ENCODE assay signal across 7 mouse cellular contexts in the genomic region with DNA sequence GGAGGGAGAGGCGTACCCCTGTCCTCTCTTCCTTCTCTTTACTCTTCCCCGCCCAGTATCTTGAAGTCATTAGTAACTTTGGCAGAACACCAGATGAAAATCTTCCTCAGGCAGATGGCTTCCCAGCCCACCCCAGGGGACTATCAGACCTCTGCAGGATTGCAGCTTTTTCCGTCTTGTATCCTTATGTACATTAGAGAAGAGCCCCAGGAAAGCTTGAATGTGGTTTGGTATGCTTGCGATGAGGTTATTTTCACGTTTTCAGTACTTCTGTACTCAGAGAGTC. TPM values are rescaled to one million over a fixed set of nuclear protein-coding genes. Genes with fewer than 3 reads are reported as not detected.
DNase-seq lines count a peak whose midpoint lies in the region; ATAC-seq and TF ChIP-seq lines count a peak whose summit lies in the region.

No protein-coding gene starts in this region.

- H3K79me2 ChIP-seq in CH12.LX (replicated peaks; ENCODE audit: control insufficient read depth, extremely low read depth, insufficient read depth, poor library complexity, severe bottlenecking), result peaks cover 55% of the 10 kb centered on the region

- DNase-seq in 3T3-L1 (ENCODE audit: low read depth, low spot score) (peak; percentile 71), CH12.LX (ENCODE audit: extremely low read depth) (no peak)
- DNase-seq in embryo, embryonic 11 days, result peak; percentile 41

- peak overlapping the region; percentile 73 to 92 (median 82) for H3K4me3 ChIP-seq in CH12.LX (replicated peaks in 1 of 3; ENCODE audit: low read depth in 2 of 3, low read length in 2 of 3, poor library complexity in 1 of 3)
- peak overlapping the region; percentile 86 to 91 for H3K4me3 ChIP-seq in heart, embryonic 14.5 days (ENCODE audit: control insufficient read depth in 1 of 2, insufficient read depth in 1 of 2, low read depth in 1 of 2, low read length in 2 of 2)
- H3K4me3 ChIP-seq in liver, embryonic 12.5 days, result peak overlapping the region; percentile 79
- peak overlapping the region; percentile 99 for H3K4me3 ChIP-seq in olfactory bulb, adult 2 months (ENCODE audit: insufficient read depth, low read depth, low read length)

- H3K27me3 ChIP-seq in CH12.LX (replicated peaks), result no peaks in the 10 kb centered on the region
- H3K27me3 ChIP-seq in heart, embryonic 14.5 days (ENCODE audit: control insufficient read depth, insufficient read depth, low read length), result no peaks in the 10 kb centered on the region
- H3K27me3 ChIP-seq in liver, embryonic 12.5 days (replicated peaks), result no peaks in the 10 kb centered on the region

- dilution Hi-C loops in CH12.LX (cut with MboI; ENCODE audit: extremely low pct_ligation_motif_present, extremely low pct_unique_long_range_greater_than_20kb, low sequenced_read_pairs), result no loop called here

- WGBS in heart, embryonic 14.5 days, result 18% methylated on average over 5 of the region's 5 CpGs
- 5% methylated on average over 5 of the region's 5 CpGs for WGBS in liver, embryonic 12.5 days (ENCODE audit: insufficient replicate concordance)
- WGBS in olfactory bulb, adult 2 months, result 14% methylated on average over 5 of the region's 5 CpGs

- TF ChIP-seq EP300 in CH12.LX (IDR thresholded peaks at IDR 0.05; ENCODE audit: low read length), result no peak

- in situ Hi-C loops in CH12.LX (cut with MboI; ENCODE audit: low pct_ligation_motif_present, low pct_unique_long_range_greater_than_20kb, low sequenced_read_pairs), result no loop called here

- H3K9ac ChIP-seq in CH12.LX (ENCODE audit: insufficient read depth, low read depth), result peak overlapping the region; percentile 97
- peak overlapping the region; percentile 84 for H3K9ac ChIP-seq in heart, embryonic 14.5 days (ENCODE audit: low read length)
- peak overlapping the region; percentile 85 for H3K9ac ChIP-seq in liver, embryonic 12.5 days

- TF ChIP-seq CTCF in CH12.LX (conservative IDR thresholded peaks at IDR 0.05 in 1 of 2, IDR thresholded peaks at IDR 0.05 in 1 of 2; ENCODE audit: low read depth in 2 of 2, low read length in 2 of 2), result no peak
- TF ChIP-seq CTCF in olfactory bulb, adult 2 months (IDR thresholded peaks at IDR 0.05; ENCODE audit: insufficient read depth, low read depth, low read length), result no peak

- TF ChIP-seq POLR2A in CH12.LX (IDR thresholded peaks at IDR 0.05; ENCODE audit: low read depth, low read length), result no peak
- no peak for TF ChIP-seq POLR2A in olfactory bulb, adult 2 months (IDR thresholded peaks at IDR 0.05; ENCODE audit: insufficient read depth, low read depth, low read length)

- H3K4me2 ChIP-seq in CH12.LX (ENCODE audit: insufficient read depth, low read depth, poor library complexity, severe bottlenecking), result peak overlapping the region; percentile 78
- peak overlapping the region; percentile 91 for H3K4me2 ChIP-seq in heart, embryonic 14.5 days (ENCODE audit: low read length)
- peak overlapping the region; percentile 82 for H3K4me2 ChIP-seq in liver, embryonic 12.5 days

- H3K27ac ChIP-seq in CH12.LX (ENCODE audit: insufficient read depth, low read depth), result no peak overlapping the region
- H3K27ac ChIP-seq in heart, embryonic 14.5 days (replicated peaks in 1 of 2; ENCODE audit: control insufficient read depth in 1 of 2, insufficient read depth in 1 of 2, low read depth in 2 of 2, low read length in 2 of 2), result peak overlapping the region; percentile 98 to 99; a peak in 2 of 4 replicates
- H3K27ac ChIP-seq in liver, embryonic 12.5 days, result peak overlapping the region; percentile 97
- no peak overlapping the region for H3K27ac ChIP-seq in olfactory bulb, adult 2 months (ENCODE audit: insufficient read depth, low read depth, low read length)

- H3K4me1 ChIP-seq in CH12.LX (ENCODE audit: control insufficient read depth in 1 of 2, insufficient read depth in 2 of 2), result peaks cover 7 to 55% of the 10 kb centered on the region in 2 experiments
- peaks cover 3 to 29% of the 10 kb centered on the region in 2 experiments for H3K4me1 ChIP-seq in heart, embryonic 14.5 days (ENCODE audit: control insufficient read depth in 2 of 2, insufficient read depth in 2 of 2, low read length in 2 of 2)
- peaks cover 43% of the 10 kb centered on the region for H3K4me1 ChIP-seq in liver, embryonic 12.5 days
- peaks cover 2% of the 10 kb centered on the region; the same call in 1 of the 2 replicates for H3K4me1 ChIP-seq in olfactory bulb, adult 2 months (ENCODE audit: control insufficient read depth, insufficient read depth, low read length)

- peaks cover 6 to 28% of the 10 kb centered on the region in 2 experiments for H3K36me3 ChIP-seq in CH12.LX (replicated peaks in 1 of 2; ENCODE audit: control insufficient read depth in 1 of 2, insufficient read depth in 1 of 2, low read length in 1 of 2)
- H3K36me3 ChIP-seq in heart, embryonic 14.5 days (ENCODE audit: control insufficient read depth, insufficient read depth, low read length), result peaks cover 17% of the 10 kb centered on the region
- peaks cover 16% of the 10 kb centered on the region for H3K36me3 ChIP-seq in liver, embryonic 12.5 days

- TF ChIP-seq RAD21 in CH12.LX (IDR thresholded peaks at IDR 0.05; ENCODE audit: low read depth, low read length), result no peak

- no peaks in the 10 kb centered on the region for H3K9me3 ChIP-seq in CH12.LX (replicated peaks; ENCODE audit: low read length)
- H3K9me3 ChIP-seq in heart, embryonic 14.5 days (ENCODE audit: control insufficient read depth, low read length), result no peaks in the 10 kb centered on the region
- H3K9me3 ChIP-seq in liver, embryonic 12.5 days (replicated peaks), result no peaks in the 10 kb centered on the region

- no peak for ATAC-seq in heart, embryonic 14.5 days (ENCODE audit: insufficient number of reproducible peaks, insufficient read depth, low FRiP score, low read depth)
- ATAC-seq in liver, embryonic 12.5 days, result peak; percentile 31
- no peak for ATAC-seq in activated CD4-positive, CD25-positive, alpha-beta regulatory T cell, adult 4 months

TF ChIP-seq in CH12.LX, 34 proteins besides CTCF, POLR2A, EP300 and RAD21:
- TF ChIP-seq JUND (conservative IDR thresholded peaks at IDR 0.05; ENCODE audit: low read depth, low read length) (no peak), HCFC1 (IDR thresholded peaks at IDR 0.05; ENCODE audit: low read depth, low read length) (no peak), NRF1 (IDR thresholded peaks at IDR 0.05; ENCODE audit: low read depth, low read length) (no peak)

RNA-seq across cellular contexts. Expression of gene Laptm4a, which starts 1.6 kb away (rescaled TPM):
- total RNA-seq in CH12.LX (2012; rRNA removed) (43.6 and 48.3 TPM in 2 replicates), CH12.LX (2014; rRNA removed) (62.6 and 64.5 TPM in 2 replicates)
- polyA plus RNA-seq in CH12.LX (2012; ENCODE audit: insufficient read length, low read depth), result 65.2 and 73.8 TPM in 2 replicates
- 190 and 225 TPM in 2 replicates for polyA plus RNA-seq in heart, embryonic 14.5 days (2014; fragmentation: Nextera tagmentation; extraction: Ambion mirVana)
- 71.0 and 77.9 TPM in 2 replicates for polyA plus RNA-seq in liver, embryonic 12.5 days (2016; fragmentation: Nextera tagmentation; extraction: Ambion mirVana)
- not detected in 2 replicates for polyA plus RNA-seq in olfactory bulb, adult 2 months (2012; ENCODE audit: insufficient read depth, insufficient read length, low replicate concordance, missing spikeins)
- 100 to 1,000 TPM; 114 to 152 TPM for polyA plus RNA-seq in activated CD4-positive, CD25-positive, alpha-beta regulatory T cell, adult 4 months (2017; shearing (Covaris generic))

RNA-seq across cellular contexts. Expression of gene Matn3, which starts 24.7 kb away (rescaled TPM):
- total RNA-seq in CH12.LX (2012; rRNA removed) (not detected in 2 replicates), CH12.LX (2014; rRNA removed) (not detected in 2 replicates)
- polyA plus RNA-seq in CH12.LX (2012; ENCODE audit: insufficient read length, low read depth), result not detected in 2 replicates
- polyA plus RNA-seq in heart, embryonic 14.5 days (2014; fragmentation: Nextera tagmentation; extraction: Ambion mirVana), result 0.07 TPM in 1 of 2 replicates, not detected in the other
- 0.11 and 0.26 TPM in 2 replicates for polyA plus RNA-seq in liver, embryonic 12.5 days (2016; fragmentation: Nextera tagmentation; extraction: Ambion mirVana)
- polyA plus RNA-seq in olfactory bulb, adult 2 months (2012; ENCODE audit: insufficient read depth, insufficient read length, low replicate concordance, missing spikeins), result not detected in 2 replicates
- polyA plus RNA-seq in activated CD4-positive, CD25-positive, alpha-beta regulatory T cell, adult 4 months (2017; shearing (Covaris generic)), result not detected

RNA-seq across cellular contexts. Expression of gene Wdr35, which starts 50.6 kb away (rescaled TPM):
- 6.6 and 7.4 TPM in 2 replicates for total RNA-seq in CH12.LX (2012; rRNA removed)
- total RNA-seq in CH12.LX (2014; rRNA removed), result 5.9 TPM in 2 replicates
- polyA plus RNA-seq in CH12.LX (2012; ENCODE audit: insufficient read length, low read depth), result 8.8 and 10.7 TPM in 2 replicates
- polyA plus RNA-seq in heart, embryonic 14.5 days (2014; fragmentation: Nextera tagmentation; extraction: Ambion mirVana), result 12.8 and 14.4 TPM in 2 replicates
- polyA plus RNA-seq in liver, embryonic 12.5 days (2016; fragmentation: Nextera tagmentation; extraction: Ambion mirVana), result 2.4 and 2.5 TPM in 2 replicates
- not detected in 2 replicates for polyA plus RNA-seq in olfactory bulb, adult 2 months (2012; ENCODE audit: insufficient read depth, insufficient read length, low replicate concordance, missing spikeins)
- polyA plus RNA-seq in activated CD4-positive, CD25-positive, alpha-beta regulatory T cell, adult 4 months (2017; shearing (Covaris generic)), result 1 to 10 TPM; 3.0 to 3.4 TPM

Comparison
In these comparisons a context has a peak if more than half of its experiments do, and no peak if none do; other contexts are left out.
1. H3K27ac ChIP-seq: peak in heart, embryonic 14.5 days (2 of 2) and liver, embryonic 12.5 days (single experiment); none in CH12.LX (single experiment) and olfactory bulb, adult 2 months (single experiment).
2. Peak in every context shown above with its lines, with median percentiles within 50 percentile points of each other: H3K4me2 ChIP-seq, H3K4me3 ChIP-seq and H3K9ac ChIP-seq.